Mouse (Mus musculus) cortical plate, adult 2 months (tissue): ENCODE results near the gene Slc25a27.

ENCODE experiments used
- CTCF ChIP-seq: fragments of 200-500 bp; IDR thresholded peaks from 2 replicates; pipeline ENCODE4 v1.5.1; 2011; ENCODE audit warnings: mild to moderate bottlenecking, control low read depth, low read length; ENCODE audit not compliant: insufficient read depth; ENCODE audit errors: extremely low read depth
- POLR2A ChIP-seq: fragments of 200-500 bp; IDR thresholded peaks from 2 replicates; pipeline ENCODE4 v1.6.1; 2011; ENCODE audit warnings: mild to moderate bottlenecking, low read length, control low read depth; ENCODE audit not compliant: insufficient read depth; ENCODE audit errors: extremely low read depth

DNA sequence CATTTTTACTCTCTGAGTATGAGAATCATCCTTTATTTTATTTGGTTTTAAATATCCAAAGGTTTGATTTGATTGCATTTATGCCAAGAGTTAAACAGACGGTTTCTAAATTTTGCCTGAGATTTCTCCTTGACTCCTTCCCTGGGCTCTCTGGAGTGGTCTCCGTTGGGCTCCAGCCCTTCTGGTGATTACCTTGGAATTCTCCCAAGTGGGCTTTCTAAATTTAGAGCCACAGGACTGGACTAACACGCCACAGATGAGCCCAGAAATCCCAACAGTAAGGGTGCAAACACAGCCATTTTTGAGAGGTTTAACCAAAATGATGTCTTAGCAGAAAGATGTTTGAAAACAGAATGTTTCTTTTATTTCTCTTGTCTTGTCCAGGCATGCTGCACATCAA, 47.2 kb upstream of the Slc25a27 start:
- TF ChIP-seq CTCF (no peak), POLR2A (no peak)
